Mouse (Mus musculus): ENCODE results near the gene Itgb2l.

Gene Itgb2l

DNA sequence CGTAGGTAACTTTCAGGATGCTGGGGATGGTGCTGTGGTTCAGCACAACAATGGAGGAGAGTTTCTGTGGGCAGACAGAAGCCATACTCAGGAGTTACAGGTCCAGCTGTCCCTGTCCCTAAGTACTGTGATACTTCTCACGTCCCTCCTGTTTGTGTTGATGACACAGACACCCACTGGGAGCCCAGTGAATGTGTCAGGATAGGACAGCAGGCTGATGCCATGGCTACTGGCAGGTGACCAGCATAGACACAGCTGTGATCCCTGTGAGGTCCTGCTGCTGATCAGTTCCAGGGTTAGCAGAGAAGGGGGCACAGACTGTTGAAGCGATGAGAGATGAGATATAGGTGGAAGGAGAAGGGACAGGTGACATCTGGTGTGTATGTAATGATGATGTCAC, 14.4 kb downstream of the Itgb2l start:
- DNase-seq (ENCODE audit: low spot score in 2 of 2), result no peak

DNA sequence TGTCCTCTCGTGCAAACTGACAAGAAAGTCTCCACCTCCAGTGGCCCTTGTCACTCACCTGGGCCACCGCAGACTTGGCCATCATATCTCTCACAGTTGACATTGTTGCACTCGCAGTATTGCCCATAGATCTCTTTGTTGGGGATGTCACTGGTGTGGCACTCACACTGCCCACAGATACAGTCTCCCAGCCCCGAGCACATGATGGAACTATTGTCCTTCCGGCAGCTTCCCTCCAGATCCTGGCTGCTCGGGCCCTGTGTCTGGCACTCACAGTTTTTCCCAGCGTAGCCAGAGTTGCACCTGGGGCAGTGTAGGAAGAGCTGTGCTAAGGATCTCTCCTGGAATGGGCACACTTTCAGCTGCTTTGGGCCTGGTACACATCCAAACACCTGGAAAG, 16.7 kb downstream of the Itgb2l start:
- no peak for DNase-seq (ENCODE audit: low spot score in 2 of 2)

DNA sequence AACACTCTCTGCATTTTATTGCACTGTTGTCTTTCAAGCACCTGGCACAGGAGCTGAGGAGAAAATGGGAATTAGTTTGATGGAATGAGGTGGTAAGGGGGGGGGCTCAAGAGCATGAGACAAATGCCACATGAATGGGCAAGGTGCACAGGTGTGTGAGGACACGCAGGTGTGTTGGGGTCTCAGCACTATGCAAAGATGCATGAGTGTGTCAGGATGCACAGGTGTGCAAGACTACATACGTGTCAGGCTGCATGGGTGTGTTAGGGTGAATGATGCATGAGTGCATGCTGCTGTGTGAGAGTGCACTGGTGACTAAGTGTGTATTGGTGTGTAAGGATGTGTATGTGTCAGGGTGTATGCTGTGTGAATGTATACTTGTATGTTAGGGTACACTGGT, 18.4 kb downstream of the Itgb2l start:
- DNase-seq (ENCODE audit: low spot score in 2 of 2), result no peak

DNA sequence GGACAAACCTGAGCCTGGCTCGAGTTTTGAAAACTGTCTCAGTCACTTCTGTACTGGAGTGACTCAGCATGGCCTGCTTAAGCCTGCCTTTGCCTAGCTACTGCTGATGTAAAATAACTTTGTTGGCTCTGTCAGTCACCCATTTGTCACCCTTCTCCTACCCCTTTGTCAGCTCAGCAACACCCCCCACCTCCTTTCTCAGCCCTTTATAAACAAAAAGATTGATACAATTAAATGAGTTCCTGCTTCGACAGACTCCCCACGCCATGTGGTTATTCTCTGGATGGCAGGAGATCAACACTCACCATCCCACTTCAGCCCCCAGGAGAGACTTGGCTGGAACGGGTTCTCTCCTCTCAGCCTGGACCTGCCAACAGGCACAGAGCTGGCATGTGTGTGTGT, 35.4 kb downstream of the Itgb2l start:
- DNase-seq (ENCODE audit: low spot score in 2 of 2), result no peak

DNA sequence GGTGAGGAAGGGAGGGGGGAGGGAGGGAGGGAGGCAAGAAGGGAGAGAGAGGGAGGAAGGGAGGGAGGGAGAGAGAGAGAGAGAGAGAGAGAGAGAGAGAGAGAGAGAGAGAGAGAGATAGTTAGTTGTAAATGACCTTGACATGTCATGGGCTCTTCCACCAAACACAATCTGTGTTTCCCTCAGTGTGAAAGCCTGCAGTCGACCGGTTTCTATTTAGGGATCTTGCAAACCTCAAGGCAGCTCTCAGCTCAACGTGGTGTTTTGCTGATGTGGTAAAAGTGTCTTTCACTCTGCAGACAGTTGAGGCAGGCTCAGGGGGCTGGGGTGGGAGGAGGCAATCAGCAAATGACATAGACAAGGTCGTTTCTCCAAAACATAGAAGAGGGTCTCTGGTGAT, 37.1 kb downstream of the Itgb2l start:
- no peak for DNase-seq (ENCODE audit: low spot score in 2 of 2)

DNA sequence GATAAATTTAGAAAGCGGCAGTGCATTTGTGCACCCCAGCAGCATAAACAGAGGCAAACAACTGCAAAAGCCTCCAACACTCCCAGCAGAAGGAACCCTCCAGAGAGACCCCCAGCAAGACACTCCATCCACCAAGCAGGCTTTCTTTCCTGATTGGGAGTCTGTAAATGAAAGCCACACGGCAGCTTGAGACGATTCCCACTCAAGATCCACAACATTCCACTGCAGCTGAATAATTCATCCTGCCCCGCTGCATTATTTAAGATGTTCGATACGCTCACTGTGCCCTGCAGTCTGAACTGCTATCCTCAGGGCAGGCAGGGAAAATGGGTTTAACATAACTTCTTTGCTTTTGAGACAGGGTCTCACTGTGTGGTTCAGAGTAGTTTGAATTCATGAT, 41.1 kb downstream of the Itgb2l start:
- DNase-seq (ENCODE audit: low spot score in 2 of 2), result no peak

DNA sequence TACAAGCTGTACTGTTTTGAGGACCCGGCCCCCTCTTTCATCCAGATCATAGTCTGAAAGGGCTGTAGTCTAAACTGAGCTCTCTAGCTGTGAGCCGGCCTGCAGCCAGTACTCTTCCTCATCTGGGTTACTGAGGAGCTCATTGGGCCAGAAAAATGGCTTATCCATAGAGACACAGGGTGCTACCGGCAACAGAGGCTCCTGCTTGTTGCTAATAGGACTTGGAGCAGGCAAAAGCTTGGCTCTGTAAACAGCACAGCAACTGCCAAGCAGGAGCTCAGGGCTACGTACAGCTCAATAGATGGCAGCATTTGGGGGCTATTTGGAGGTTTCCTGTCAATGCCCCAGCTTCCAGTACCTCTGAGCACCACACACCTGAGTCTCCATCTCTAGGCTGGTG, 43.4 kb downstream of the Itgb2l start:
- DNase-seq (ENCODE audit: low spot score in 2 of 2), result no peak

DNA sequence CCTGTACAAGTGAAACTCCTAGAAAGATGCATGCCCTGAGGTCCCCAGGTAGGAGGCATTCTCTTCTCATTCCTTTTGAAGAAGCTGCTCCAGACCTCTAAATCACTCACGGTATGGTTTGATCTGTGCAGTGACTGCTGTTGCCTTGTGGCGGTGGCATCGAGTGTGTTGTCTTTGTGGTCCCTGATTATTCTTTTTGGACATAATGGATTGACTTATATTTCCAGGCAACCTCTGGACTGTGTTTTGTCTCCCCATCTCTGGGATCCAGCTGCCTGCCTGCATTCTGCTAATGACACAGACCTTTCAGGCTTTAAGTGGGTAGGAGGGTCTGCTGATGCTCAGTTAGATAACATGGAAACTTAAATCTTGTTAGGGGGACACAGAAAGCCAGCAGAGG, 44.6 kb downstream of the Itgb2l start:
- DNase-seq (ENCODE audit: low spot score in 2 of 2), result no peak

DNA sequence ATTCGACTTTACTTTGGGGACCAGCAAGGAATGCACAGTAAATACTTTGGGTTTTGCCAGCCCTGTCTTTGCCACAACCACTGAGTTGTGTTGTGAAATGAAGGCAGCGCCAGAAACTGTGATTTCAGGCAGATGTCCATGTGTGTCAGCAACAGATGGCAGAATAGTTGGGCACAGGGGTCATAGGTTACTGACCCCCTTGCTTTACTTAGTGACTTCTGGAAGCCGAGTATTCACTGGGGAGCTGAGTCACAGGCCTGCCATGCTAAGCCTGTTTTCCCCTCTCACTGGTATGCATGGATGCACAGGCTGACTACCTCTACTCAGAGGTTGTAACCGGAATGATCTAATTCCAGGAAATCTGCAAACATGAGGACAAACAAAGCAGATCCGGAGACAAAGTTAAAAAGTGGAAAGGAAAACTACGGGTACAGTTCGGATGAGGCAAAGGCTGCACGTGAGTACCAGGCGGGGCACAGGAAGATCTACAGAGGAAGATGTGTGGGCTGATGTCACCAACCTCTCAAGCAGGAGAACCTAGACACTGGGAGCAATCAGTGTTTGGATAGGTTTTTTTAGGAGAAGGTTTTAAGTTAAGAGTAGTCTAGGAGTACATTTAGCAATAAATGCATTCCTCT, 47.3 kb downstream of the Itgb2l start:
- DNase-seq (ENCODE audit: low spot score in 2 of 2), result no peak

DNA sequence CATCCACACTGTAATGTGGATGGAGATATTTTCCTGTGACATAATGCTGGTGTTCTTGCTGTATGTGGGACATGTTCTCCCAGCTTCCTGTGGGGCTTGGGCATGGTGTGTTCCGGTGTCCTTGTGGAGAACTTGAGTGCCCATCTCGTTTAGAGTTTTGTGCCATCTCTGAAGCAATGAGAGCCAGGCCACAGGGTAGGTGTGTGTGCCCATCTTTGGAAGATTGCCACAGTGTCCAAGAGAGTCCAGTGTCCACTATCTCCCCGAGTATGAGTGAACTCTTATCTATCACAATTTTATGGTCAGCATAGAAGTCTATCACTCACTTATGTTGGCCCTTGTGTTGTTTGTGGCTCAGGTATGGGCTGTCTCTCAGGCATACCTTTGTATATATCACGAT, 47.9 kb downstream of the Itgb2l start:
- DNase-seq (ENCODE audit: low spot score in 2 of 2), result no peak

DNA sequence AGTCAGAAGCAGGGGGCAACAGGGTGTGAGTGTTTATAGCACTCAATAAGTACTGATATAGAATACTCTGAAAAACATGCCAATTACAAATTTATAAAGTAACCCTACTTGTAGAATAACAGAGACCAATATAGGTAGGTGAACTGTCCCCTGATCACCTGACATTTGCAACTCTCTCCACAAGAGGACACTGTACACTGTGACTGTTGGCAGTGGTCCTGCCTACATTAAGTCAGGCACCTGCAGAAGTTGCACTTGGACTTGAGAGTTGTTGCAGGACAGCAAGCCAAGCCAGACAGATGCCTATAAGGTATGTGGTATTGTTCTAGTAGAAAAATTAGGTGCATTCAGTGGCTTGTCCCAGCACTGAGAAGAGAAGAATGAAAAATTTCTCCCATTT, 52.3 kb downstream of the Itgb2l start:
- no peak for DNase-seq (ENCODE audit: low spot score in 2 of 2)

DNA sequence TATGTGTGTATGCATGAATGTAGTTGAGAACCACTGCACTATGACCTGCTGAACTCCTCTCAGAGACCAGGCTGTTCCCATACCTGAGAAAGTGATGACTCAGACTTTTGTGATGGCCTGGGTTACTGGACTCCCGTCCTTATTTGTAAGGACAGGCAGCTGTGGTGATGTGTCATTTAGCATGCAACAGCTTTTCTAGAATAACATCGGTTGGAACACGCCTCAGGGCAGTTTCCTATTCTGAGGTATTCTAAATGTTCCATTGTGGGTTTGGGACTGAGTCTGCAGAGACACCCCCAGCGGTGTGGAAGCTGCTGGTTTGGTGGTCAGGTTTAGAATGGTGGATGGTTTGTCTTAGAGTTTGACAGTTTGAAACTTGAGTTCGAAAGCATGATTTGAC, 54.9 kb downstream of the Itgb2l start:
- DNase-seq (ENCODE audit: low spot score in 2 of 2), result no peak

DNA sequence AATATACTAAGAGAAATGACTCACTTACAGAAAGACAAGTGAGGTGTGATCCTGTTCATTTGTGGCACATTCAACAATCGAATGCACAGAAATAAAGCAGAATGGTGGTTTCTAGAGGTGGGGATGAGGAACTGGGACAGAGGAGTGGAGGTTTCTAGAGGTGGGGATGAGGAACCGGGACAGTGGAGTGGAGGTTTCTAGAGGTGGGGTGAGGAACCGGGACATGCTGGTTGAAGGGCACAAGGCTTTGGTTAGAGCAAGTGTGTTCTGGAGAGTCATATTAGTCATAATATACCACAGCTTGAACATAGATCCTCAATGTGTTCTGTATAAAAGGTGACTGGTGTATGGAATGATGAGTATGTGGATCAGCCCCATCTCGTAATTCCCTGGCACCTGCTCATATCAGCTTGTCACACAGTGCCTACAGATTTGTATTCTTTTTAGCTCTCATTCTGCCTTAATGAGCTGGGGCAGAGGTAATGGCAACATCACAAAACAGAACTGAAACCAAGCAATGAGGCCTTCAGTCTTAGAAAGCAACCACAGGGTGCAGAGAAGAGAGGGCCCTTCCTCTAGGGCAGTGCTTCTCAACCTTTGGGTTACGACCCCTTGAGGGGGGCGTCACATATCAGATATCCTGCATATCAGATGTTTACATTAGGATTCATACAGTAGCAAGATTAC, 55.6 kb downstream of the Itgb2l start:
- DNase-seq (ENCODE audit: low spot score in 2 of 2), result no peak

DNA sequence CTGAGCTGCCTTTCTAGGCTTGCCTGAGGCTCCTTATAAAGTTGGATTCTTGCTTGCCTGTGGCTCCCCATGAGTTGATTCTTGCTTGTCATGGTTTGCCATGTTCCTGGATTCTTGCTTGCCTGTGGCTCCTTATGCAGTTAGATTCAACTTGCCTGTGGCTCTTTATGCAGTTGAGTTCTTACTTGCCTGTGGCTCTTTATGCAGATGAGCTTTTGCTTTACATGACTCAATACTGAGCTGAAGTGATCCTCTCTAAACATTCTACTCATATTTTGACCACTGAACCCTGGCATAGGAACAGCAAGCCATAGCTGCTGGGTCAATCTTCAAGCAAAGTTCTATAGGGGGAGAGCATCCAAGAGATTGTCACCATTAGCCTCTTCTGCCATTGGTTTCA, 58.7 kb downstream of the Itgb2l start:
- DNase-seq (ENCODE audit: low spot score in 2 of 2), result no peak

DNA sequence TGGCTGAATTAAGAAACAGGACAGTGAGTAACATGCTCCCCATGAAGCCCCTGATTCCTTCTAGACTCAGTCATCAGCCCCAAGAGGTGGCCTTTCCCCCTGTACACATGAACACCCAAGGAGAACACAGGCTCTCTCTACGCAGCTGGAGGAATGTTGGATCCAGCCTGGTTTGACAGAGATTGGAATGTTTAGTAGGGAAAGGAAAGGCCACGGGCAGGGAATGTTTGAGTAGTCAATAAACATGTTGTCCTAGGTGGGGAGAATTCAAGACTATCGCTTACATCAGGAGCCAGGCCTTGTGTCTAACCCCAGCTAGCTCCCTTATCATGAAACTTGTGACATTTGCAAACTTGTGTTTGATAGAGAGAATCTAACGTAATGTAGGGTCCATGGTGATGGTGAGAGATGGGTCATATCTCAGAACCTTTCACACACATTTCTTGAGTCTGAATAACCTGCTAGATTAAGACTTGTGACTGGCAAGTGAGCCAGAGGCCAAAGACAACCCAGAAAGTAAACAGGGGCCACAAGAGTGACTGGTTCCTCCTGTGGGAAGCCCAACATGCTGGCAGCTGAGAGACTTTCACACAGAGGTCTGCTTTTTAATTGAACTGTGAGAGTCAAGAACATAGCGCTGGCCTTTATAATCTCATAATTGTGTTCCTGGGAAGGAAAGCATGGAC, 60.8 kb downstream of the Itgb2l start:
- no peak for DNase-seq (ENCODE audit: low spot score in 2 of 2)

DNA sequence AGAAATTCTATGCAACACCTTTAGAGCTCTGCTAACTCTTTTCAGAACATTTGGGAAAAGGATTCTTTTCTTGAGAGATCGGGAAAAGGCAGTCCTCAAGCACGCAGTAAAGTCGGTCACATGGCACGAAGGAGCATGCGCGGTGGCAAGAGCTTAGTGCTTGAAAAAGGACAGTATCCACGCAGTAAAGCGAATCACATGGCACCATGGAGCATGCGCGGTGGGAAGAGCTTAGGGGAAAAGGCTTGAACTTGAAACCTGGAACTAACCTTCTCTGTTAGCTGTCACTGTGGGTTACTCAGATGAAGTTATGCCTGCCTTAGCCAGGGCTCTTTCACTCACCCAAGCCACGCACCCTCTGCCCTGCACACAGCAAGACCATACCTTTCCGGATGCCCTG, 62.0 kb downstream of the Itgb2l start:
- DNase-seq (ENCODE audit: low spot score in 2 of 2), result no peak

DNA sequence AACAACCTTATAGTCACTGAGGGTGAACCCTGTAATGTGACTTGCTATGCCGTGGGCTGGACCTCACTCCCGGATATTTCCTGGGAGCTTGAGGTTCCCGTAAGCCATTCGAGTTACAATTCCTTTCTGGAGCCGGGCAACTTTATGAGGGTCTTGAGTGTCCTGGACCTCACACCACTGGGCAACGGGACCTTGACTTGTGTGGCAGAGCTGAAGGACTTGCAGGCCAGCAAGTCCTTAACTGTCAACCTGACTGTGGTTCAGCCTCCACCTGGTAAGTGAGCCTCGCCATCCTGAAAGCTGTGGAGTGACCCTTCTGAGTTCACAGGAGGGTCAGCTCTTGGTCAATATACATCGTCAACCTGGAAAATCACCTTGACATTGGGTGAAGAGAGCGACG, 65.3 kb downstream of the Itgb2l start:
- no peak for DNase-seq (ENCODE audit: low spot score in 2 of 2)

DNA sequence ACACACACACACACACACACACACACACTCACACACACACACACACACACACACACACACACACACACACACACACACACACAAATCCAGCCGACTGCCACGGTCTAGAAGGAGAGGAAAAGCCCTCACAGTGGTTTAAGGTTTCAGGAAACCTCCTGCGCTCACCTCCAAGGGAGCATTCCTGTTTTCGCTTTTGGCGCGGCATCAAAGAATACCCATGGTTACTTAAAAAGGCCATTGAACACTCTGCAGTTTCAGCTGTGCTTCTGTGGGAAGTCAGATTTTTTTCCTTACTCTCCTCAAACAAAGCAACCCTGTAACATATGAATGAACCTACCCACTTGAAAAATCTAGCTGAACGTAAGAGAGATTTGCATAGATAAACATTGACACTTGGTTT, 67.1 kb downstream of the Itgb2l start:
- no peak for DNase-seq (ENCODE audit: low spot score in 2 of 2)

DNA sequence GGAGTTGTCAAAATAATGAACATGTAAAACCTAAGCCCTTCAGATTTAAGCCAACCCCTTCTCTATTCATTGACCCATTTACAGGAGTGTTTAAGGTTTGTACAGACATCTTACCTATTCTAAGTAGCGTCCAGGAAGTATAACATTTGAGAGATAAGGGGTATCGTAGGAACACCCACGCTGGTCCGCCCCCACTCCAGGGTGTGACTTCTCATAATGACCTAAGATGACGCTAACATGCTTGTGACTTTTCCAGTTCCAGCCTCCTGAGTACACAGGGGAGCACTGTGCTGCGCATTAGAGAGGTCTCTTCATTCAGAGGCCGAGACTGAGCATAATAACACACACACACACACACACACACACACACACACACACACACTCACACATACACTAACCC, 67.9 kb downstream of the Itgb2l start:
- no peak for DNase-seq (ENCODE audit: low spot score in 2 of 2)

DNA sequence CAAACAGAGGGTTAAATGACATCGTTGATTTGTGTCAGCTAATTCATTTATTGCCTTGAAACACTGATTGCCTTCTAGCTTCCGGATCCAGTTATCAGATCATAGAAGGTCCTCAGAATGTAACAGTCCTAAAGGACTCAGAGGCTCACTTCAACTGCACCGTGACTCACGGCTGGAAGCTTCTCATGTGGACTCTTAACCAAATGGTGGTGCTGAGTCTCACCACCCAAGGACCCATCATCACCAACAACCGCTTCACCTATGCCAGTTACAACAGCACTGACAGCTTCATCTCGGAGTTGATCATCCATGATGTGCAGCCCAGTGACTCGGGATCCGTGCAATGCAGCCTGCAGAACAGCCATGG, 70.7 kb downstream of the Itgb2l start:
- no peak for DNase-seq (ENCODE audit: low spot score in 2 of 2)

Data from left cerebral cortex, adult 9 months (tissue).